Mouse (Mus musculus) adrenal gland (tissue): ENCODE data around the gene Six3.

Experiments used
- intact Hi-C: fragments of 180-260 bp; cut with DNase I; formaldehyde crosslinking; loops from one replicate; pipeline ENCODE4 v1.15.1; 2025

Gene Six3

DNA sequence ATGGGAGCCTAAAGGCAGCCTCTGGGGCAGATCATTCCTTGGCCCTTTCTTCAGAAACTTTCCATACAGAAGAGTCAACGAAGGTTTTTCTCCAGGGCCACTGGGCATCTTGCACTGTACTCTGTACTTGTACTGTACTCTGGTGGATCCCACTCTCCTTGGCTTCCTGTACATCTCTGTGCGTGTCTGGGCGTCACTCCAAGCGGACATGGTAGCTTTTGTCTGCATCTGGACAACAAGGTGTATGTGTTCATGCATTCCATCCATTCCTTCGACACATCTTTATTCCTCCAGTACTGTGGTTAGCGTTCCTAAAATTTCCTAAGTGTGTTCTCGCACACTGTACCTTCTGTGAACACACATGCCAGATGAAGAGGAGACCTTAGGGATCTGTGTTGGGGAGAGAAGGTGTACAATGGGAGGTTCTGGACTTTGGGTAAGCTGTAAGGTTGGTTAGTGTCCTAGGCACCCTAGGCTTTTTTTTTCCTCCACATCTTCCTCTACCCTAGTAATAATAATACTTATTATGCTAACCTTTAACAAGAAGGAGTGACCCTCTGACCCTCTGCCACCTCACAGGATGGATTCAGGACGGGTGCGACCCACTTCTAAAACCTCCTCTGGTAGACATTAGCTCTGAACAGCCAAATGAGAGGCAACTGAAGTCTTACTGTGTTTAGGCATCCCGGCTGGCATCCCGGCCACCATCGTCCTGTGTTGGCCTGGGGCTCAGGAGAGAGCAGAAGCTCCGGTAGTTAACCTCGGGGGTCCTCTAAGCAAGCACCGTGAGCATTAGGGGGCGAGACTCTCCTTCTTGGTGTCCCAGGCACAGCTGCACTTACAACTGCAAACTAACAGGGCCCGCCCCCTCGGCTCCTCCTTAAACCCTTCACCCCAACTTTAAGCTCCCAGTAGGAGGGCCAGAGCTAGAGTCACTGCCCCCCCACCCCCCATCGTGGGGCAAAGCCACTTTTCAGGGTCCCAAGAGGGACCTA, 1.6 kb upstream of the Six3 start:
- intact Hi-C loops: no loop called here

DNA sequence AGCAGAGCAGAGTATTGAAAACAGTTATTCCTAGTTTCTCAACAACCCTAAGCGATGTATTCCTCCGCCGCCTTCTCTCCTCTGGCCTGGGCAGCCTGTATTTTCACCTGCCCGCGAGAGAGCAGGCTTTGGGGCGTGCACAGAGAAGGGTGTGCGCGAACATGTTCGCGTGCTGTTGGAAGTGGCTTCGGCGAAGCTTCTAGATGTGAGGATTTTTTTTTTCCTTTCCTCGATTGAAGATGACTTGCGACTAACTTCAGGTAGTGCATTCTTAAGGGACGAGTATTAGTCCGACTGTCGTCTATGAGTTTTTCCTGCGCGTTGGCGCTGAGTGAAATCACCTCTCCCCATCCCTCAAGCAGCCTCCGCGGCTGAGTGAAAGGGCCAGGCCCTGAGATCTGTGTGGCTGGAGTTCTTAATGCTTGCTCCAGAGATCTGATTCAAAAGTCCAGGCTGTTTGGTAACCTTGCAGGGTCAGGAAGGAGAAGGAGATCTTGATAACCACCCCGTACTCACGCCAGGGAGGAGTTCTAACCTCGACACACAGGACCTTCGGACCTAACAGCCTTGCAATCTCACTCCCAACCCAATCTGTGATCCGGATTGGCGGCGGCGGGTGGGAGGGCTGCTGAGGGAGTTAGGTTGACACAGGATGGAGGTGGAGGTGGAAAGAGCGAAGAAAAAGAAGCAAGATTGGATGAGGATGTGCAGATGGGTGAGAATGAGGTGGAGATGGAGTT, 712 bp upstream of the Six3 start:
- intact Hi-C loops: no loop called here

DNA sequence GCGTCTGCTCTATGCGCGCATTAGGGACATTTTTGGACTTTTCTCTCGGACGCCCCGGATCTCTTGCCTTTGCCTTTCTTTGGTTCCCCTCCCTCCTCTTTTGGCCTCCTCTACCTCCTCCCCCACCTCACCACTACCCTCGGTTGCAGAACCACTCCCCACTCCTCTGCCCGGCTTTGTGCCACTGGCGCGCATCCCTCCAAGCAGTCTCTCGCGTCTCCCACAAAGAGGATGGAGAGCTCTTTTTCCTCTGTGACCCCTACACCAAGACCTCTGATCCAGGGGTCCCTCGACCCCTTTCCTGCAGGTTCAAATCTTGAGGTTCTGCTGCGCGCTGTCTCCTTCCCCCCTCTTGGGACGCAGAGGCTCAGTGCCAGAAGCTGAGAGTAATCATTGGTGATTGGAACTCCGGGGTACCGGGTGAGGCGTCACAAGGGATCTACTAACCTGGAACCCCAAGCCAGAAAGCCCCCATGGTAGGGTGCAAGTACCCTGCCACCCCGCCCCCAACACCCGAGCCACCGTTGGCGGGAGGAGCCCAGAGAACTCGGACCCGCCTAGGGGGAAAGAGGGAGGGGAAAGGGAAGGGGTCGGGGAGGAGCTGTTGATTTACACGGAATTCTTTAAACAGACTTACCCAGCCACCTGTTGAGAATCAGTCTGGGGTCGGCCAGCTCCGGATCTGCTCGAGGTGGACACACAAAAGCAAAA, 758 bp downstream of the Six3 start:
- intact Hi-C loops: no loop called here

GRCm38 (mm10) chr17:85614722-85615331, 1.4 kb downstream of the Six3 start:
- intact Hi-C loops: no loop called here

DNA sequence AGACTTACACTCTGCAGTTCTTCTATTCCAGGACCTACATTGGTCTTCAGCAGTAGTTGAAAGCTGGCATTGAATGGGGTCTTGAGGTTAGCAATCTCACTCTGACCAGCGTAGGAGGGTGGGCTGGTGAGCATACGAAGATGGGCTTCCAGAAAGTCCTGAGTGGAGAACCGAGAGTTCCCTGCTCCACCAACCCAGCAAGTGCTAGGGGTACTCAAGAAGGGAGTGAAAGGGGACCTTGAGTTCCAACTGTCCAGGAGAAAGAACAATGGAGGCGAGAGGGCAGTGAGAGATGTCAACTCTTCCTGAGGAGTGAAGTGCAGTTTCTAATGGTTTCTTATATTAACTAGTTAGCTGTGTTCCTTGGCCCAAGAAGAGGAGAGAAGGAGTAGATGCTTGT, 2.2 kb downstream of the Six3 start:
- intact Hi-C loops: no loop called here

GRCm38 (mm10) chr17:85616526-85617500, 3.4 kb downstream of the Six3 start:
- intact Hi-C loops: no loop called here

GRCm38 (mm10) chr17:85617566-85618358, 4.4 kb downstream of the Six3 start:
- intact Hi-C loops: no loop called here

- intact Hi-C loops: no loop called here
These were observed 5.1 kb downstream of the Six3 start for GRCm38 (mm10) chr17:85618359-85619112.

GRCm38 (mm10) chr17:85619113-85620085, 6.0 kb downstream of the Six3 start:
- intact Hi-C loops: loop anchor here (10.0 kb wide), 1 partner anchor 135 kb away; no protein-coding TSS in a partner anchor

GRCm38 (mm10) chr17:85620086-85620481, 6.7 kb downstream of the Six3 start:
- intact Hi-C loops: loop anchor here (10.0 kb wide), 1 partner anchor 135 kb away; no protein-coding TSS in a partner anchor

DNA sequence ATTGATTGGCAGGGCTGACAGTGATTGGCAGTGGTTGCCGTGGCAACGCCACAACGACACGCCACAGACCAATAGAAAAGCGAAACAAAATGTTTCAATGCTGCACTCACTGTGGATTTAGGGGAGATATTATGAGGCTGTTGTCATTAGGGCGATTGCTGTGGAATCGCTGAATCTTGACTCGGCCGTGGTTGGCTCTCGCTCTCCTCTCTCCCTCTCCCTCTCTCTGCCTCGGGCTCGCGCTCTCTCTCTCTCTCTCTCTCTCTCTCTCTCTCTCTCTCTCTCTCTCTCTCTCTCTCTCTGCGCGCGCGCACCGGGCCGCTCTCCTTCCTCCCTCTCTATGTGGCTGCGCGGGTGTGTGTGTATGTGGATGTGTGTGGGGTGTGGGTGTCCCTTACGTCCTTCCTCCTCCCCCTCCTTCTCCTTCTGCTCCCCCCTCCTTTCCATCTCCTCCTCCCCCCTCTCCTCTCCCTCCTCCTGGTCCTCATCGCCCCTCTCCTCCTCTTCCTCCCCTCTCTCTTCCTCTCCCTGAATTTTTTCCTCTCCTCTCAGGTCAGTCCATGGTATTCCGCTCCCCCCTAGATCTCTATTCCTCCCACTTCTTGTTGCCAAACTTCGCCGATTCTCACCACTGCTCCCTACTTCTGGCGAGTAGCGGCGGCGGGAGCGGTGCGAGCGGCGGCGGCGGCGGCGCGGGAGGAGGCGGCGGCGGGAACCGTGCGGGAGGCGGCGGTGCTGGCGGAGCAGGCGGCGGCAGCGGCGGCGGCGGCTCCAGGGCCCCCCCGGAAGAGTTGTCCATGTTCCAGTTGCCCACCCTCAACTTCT, 7.5 kb downstream of the Six3 start:
- intact Hi-C loops: loop anchor here (10.0 kb wide), 1 partner anchor 136 kb away; no protein-coding TSS in a partner anchor

GRCm38 (mm10) chr17:85621505-85622310, 8.3 kb downstream of the Six3 start:
- intact Hi-C loops: loop anchor here (10.0 kb wide), 1 partner anchor 137 kb away; no protein-coding TSS in a partner anchor

GRCm38 (mm10) chr17:85622493-85623157, 9.2 kb downstream of the Six3 start:
- intact Hi-C loops: loop anchor here (10.0 kb wide), 1 partner anchor 138 kb away; no protein-coding TSS in a partner anchor
